Mouse (Mus musculus) spleen, postnatal 4 days (tissue): ENCODE results near the gene Usp39.

Experiments
- DNase-seq, 2 experiments: peaks; one replicate each; pipeline ENCODE4 v3.0.0; 2022; ENCODE audit warnings: low spot score in 2 of 2

Usp39 gene

DNA sequence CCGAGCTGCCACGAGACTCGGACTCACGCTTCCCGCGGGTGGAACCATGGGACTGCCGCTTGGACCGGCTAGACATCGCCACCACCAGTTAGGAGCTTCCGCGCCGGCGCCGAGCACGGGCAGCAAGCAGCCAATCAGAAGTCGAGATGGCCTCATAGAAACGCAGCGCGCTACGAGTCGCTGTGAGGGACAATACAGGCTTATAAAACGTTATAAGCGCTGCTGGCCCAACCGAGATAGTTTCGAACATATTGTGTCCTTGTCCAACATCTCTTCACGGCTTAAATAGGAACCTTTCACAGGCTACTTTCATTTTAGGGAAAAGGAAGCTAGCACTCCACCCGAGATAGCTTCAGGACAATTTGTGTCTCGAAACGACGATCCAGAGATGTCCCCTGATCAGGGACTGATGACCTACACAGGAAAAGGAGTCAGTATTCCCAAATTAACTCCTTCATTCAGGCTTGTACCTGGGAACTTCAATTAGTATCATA lies at the start of gene Usp39:
Usp39 (minus strand) TSS at position 111 of the 494 bp plus-strand sequence.
- peak; percentile 90 to 95 for DNase-seq

DNA sequence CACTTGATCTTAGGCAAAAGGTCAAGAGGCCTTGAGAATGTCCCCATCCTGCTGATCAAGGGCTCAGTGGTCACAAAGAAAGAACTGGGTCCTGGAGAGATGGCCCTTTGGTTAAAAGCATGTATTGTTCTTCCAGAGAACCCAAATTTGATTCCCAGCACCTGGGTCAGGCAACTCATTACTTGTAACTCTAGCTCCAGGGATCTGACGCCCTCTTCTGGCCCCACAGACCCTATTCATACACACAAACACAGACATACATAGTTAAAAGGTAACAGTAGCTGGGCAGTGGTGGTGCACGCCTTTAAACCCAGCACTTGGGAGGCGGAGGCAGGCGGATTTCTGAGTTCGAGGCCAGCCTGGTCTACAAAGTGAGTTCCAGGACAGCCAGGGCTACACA lies 47.4 kb upstream of the Usp39 start:
- no peak for DNase-seq

- DNase-seq: peak; percentile 67 to 79
Measured at GRCm38 (mm10) chr6:72390795-72391521, 46.0 kb upstream of the Usp39 start.

GRCm38 (mm10) chr6:72389941-72390771 lies 45.2 kb upstream of the Usp39 start, which contains the start of gene Vamp8:
Gene Vamp8 (minus strand): TSS chr6:72390703.
- peak; percentile 73 to 89 for DNase-seq

DNA sequence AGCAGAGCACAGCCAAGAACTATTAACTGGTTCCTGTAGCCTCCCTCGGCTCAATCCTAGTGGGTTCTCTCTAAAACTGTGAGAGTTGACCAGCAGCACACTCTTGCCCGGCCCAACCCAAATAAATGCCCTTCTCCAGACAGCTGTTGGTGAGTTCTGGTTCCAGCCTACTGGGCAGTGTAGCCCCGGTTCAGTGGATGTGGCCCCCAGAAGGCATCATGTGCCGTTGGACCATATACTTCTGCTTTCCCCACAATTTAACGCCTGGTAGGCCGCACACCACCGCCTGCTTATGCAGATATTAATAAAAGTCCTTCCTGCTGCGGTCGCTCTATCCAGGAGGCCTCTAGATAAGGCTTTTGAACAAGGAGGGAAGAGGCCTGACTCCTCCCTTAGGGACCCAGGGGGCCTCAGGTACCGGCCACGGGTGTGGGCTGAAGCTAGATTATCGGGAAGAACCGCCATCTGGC lies 44.5 kb upstream of the Usp39 start:
- peak in 1 of 2 experiments; percentile 85 for DNase-seq

DNA sequence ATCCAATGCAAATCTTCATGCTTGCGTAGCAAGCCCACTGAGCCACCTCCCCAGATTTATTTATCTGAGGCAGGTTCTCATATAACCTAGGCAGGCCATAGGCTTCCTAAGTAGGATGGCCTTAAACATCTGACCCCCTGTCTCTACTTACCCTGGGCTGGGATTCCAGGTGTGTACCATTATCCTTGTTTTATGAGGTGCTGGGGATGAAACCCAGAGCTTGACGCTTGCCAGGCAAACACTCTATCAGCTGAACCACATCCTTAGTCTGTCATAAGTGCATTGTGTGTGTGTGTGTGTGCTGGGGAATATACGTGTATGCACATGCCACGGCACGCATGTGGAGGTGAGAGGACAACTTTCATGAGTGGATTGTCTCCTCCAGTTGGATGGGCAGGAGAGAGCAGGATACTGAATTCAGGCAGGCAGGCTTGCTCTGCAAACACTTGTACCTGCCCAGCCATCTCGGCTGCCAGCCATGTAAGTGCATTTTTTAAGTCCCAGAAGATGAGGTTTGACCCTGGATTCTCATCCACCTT lies 43.9 kb upstream of the Usp39 start:
- no peak for DNase-seq

GRCm38 (mm10) chr6:72388266-72388665 lies 43.3 kb upstream of the Usp39 start:
- no peak for DNase-seq

- no peak for DNase-seq
Measured at GRCm38 (mm10) chr6:72387816-72388215, 42.8 kb upstream of the Usp39 start.

- DNase-seq: no peak
Measured at GRCm38 (mm10) chr6:72386561-72386960, 41.6 kb upstream of the Usp39 start.

DNA sequence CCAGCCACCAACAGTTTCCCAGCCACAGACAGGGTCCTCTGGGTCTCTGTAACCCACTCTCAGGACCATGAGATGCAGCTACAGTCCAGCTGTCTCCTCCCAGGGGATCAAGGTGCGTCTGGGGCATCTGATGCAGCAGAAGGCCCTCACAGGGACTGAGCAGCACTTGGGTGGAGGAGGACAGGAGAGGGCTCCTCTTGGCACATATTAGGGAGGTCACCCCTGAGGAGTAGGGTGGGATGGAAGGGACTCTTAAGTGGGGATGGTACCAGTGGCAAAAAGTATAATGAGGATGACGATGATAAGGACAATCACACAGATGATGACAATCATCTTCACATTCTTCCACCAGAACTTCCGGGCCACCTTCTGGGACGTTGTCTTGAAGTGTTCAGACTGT lies 40.3 kb upstream of the Usp39 start:
- no peak for DNase-seq

DNA sequence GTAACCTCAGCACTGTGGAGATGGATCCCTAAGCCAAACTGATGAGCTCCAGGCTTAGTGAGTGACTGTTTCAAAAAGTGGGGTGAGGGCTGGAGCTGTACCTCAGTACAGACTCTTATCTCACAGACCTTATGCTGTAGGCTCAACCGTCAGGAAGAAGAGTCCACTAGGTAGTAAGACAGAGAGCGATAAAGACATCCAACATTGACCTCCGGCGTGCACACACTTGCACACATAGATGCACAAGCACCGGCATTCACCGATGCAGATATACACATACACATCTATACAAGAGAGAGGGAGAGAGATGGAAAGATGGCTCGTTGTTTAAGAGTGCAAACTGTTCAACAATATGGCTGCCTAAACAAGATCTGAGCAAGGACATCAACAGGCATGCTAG lies 39.0 kb upstream of the Usp39 start:
- peak in 1 of 2 experiments; percentile 45 for DNase-seq

DNA sequence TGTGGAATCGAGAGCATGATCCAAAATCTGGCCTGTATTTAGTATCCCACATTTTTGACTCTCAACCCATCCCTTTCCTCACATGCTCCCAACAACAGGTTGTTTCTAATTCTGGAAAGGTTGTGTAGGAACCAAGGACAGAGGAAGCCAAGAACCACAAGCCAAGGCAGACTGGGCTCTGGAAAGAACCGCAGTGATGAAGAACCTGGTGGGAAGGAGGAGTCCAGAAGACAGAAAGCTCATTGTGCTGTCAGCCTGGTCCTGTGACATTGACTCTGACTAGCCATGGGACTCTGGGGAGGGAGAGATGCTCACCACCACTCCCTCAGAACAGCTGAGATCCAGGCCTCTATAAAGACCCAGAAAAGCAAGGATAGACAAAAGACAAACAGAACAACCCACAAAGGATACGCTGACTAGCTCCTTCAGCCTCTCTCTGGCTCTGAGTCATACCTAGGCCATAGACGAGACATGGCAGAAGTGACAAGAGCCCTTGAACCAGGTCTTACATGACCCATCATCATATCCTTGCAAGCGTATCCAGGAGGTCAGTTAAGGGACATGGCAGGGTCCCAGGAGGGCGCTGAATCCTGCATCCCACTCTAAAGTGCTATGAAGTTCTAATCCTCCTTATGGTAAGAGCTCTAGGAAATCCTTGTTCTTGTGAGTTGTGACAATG lies 38.3 kb upstream of the Usp39 start:
- no peak for DNase-seq

DNA sequence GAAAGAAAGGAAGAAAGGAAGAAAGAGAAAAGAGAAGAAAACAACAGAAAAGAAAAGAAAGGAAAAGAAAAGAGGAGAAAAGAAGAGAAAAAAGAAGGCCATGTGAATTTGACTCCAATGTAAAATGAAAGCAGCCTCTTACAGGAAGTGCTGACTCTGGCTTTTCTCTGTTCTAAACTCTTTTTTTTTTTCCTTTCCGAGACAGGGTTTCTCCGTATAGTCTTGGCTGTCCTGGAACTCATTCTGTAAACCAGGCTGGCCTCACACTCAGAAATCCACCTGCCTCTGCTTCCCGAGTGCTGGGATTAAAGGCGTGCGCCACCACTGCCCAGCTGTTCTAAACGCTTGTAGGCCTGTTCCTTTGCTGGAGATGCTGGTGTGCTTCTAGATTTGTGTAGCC lies 37.5 kb upstream of the Usp39 start:
- no peak for DNase-seq

DNA sequence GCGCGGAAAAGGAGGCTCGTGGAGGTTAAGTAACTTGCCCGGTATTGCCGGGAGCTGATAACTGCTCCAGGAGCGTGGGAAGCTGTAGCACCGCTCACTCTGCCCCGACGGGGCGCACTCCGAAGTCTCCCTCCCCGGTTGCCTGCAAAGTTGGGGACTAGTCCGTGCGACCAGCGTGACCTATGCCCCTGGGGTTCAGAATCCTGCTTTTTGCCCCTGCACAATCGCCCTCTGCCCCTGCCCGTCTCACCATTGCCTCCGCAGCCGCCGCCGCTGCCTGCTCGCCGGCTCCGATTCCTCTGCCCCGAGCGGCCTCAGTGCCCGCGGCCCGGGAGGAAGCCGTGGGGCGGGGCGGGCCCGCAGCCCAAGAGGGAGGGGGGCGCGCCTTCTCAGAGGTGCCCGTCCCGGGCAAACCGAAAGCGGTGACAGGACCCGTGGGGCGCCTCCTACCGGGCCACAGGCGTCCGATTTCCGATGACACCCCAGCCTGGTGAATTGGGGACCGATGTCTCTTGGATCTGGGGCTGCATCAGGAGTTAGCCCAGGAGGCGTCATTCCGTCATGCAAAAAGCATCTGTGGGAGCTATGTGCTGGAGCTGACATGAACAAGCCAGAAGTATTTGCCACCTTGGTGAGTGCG lies 35.3 kb upstream of the Usp39 start, which contains the start of gene Vamp5:
Vamp5 (minus strand) TSS at position 338 of the 640 bp plus-strand sequence.
- peak; percentile 94 to 97 for DNase-seq

DNA sequence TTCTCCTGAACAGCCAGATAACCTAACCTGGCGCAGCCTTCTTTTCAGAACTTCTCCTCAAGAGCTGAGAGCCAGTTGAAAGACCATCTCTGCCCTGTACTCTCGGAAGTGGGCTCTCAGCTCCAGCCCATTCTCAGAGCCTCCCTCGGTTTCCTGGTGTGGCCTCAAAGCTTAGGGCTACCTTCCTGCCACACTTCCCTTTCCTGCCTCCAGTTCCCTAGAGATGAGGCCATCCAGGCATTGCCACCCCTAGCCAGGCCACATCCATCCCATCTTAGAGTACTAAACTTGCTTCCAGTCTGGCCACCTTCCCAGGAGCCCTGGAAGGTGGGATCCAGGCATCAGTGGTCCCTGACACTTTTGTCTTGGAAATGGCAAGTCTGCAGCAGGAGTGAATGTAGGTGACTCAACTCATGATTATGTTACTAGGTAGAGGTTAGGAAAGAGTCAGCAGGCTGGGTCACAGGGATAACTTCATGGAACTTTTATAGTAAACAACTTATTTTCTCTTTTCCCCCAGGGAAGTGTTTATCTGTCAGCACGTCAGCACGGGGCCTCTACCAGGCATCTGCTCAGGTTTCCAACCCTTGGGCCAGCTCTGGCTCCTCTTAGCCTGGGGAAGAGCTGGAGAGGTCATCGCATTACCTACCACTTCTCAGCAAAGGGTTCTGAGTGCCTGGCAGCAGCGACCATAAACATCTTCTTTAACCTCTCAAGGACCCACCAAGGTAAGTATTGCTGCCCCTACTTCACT lies 34.6 kb upstream of the Usp39 start:
- no peak for DNase-seq

GRCm38 (mm10) chr6:72378510-72379234 lies 33.7 kb upstream of the Usp39 start:
- no peak for DNase-seq

- no peak for DNase-seq
Measured at GRCm38 (mm10) chr6:72374820-72375563, 30.0 kb upstream of the Usp39 start.

DNA sequence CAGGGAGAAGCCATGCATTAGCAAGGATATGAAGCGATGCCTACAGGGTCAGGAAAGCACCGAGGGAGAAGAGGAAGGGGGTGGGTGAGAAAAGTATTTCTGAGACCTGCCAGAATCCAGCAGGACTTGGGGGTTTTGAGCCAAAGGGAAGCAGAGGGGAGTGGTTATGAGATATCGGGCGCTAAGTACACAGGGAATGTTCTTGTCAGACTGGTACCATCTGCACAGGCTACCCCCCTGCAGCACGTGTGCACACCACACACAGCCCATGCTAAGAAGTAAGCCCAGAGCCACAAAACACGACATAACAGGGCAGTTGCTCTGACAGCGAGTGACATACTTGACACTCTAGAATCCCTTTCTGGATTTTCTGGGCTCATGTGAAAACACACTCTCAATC lies 29.2 kb upstream of the Usp39 start:
- DNase-seq: no peak

GRCm38 (mm10) chr6:72373184-72373583 lies 28.2 kb upstream of the Usp39 start:
- no peak for DNase-seq
